Mouse (Mus musculus) limb, embryonic 14.5 days (tissue): ENCODE results near the gene Sh2d7. TPM values are rescaled to one million over a fixed set of nuclear protein-coding genes. Genes with fewer than 3 reads are reported as not detected.
"Not testable (repeated sequence)": the region's sequence is repeated elsewhere in the genome, so short reads cannot be mapped to it uniquely, and the experiment has no call there.

Source experiments
- ATAC-seq: fragments of 200-750 bp; cut with Nextera tagmentation; 2 replicates; pipeline ENCODE4 v1.8.0; 2017; ENCODE audit warnings: low read depth, moderate number of reproducible peaks, moderate TSS enrichment; ENCODE audit not compliant: low FRiP score
- DNase-seq: peaks from one replicate; pipeline ENCODE4 v3.0.0-alpha.2; 2015; ENCODE audit warnings: low spot score
- H3K27ac ChIP-seq: fragments of 300-500 bp; sonication (generic); replicated peaks from 2 replicates; pipeline ENCODE4 v1.5.1; 2014; ENCODE audit warnings: low read depth, mild to moderate bottlenecking, low read length, moderate library complexity, mixed read lengths
- H3K27me3 ChIP-seq: fragments of 300-500 bp; sonication (generic); 2 replicates; pipeline ENCODE4 v1.6.1; 2014; ENCODE audit warnings: low read length, mixed read lengths; ENCODE audit not compliant: control insufficient read depth, insufficient read depth
- H3K36me3 ChIP-seq: fragments of 300-500 bp; sonication (generic); 2 replicates; pipeline ENCODE4 v1.6.1; 2014; ENCODE audit warnings: mild to moderate bottlenecking, low read length, moderate library complexity, mixed read lengths; ENCODE audit not compliant: control insufficient read depth, insufficient read depth
- H3K4me1 ChIP-seq: fragments of 300-500 bp; sonication (generic); 2 replicates; pipeline ENCODE4 v1.6.1; 2014; ENCODE audit warnings: antibody characterized with exemption, low read length, mixed read lengths; ENCODE audit not compliant: control insufficient read depth, insufficient read depth
- H3K4me2 ChIP-seq: fragments of 300-500 bp; sonication (generic); replicated peaks from 2 replicates; pipeline ENCODE4 v1.6.1; 2014; ENCODE audit warnings: low read depth, mild to moderate bottlenecking, low read length, moderate library complexity; ENCODE audit not compliant: severe bottlenecking
- H3K4me3 ChIP-seq: fragments of 300-500 bp; sonication (generic); replicated peaks from 2 replicates; pipeline ENCODE4 v1.5.1; 2014; ENCODE audit warnings: low read length
- H3K9ac ChIP-seq: fragments of 300-500 bp; sonication (generic); 2 replicates; pipeline ENCODE4 v1.6.1; 2014; ENCODE audit warnings: mild to moderate bottlenecking, low read depth, low read length, moderate library complexity; ENCODE audit not compliant: severe bottlenecking
- H3K9me3 ChIP-seq: fragments of 300-500 bp; sonication (generic); 2 replicates; pipeline ENCODE4 v1.6.1; 2016; ENCODE audit warnings: low read length; ENCODE audit not compliant: control insufficient read depth
- POLR2A ChIP-seq: fragments of 200-500 bp; IDR thresholded peaks from 2 replicates; pipeline ENCODE4 v1.8.0; 2012; ENCODE audit warnings: inconsistent platforms, mild to moderate bottlenecking, moderate library complexity, borderline replicate concordance; ENCODE audit not compliant: insufficient read depth, insufficient read length; ENCODE audit errors: extremely low read depth
- WGBS: fragments of 180-500 bp; shearing (Covaris S2); extraction: QIAGEN DNeasy Blood & Tissue Kit; methylation state at CpG from one replicate; pipeline ENCODE4 v1.1.7; 2014; 5-methylcytosine and 5-hydroxymethylcytosine counted together
- polyA plus RNA-seq, 2 experiments: library from polyadenylated mRNA; depleted of rRNA in 1 of 2; stranded (reverse) in 1 of 2; unstranded in 1 of 2; fragments of >200 nt; fragmentation: Nextera tagmentation in 1 of 2; extraction: Ambion mirVana in 1 of 2; gene quantifications; 2 replicates each; pipeline versions ENCODE4 v1.2.1 to v1.2.3; 2012 to 2014

The Sh2d7 gene
- polyA plus RNA-seq, 2 experiments, result not detected

DNA sequence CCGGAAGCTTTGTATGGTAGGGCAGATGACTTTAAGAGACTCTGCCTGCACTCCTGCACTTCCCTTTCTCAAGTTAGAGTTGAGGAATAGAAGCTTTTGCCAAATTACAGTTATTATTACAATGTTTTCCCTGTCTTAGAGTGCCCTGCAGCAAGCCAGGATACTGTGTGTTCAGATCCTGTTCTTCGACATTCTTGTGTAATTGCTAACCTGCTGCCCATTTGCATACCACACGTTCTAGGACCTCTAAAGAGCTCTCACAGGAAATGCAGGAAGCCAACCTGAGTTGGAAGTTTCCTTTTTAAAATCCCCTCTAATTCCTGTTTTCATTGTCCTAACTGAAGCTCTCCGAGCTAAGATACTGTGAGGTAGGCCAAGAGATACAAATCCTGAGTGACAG is 28.2 kb downstream of the Sh2d7 start:
- ATAC-seq (no peak), DNase-seq (peak; percentile 33)
- H3K4me3 ChIP-seq, result no peak overlapping the region
- TF ChIP-seq POLR2A, result no peak
- H3K27ac ChIP-seq, result no peak overlapping the region
- H3K9ac ChIP-seq, result no peak overlapping the region
- no peaks in the 10 kb centered on the region for H3K36me3 ChIP-seq
- 48% methylated on average over 4 of the region's 4 CpGs for WGBS
- H3K9me3 ChIP-seq, result no peaks in the 10 kb centered on the region
- H3K4me1 ChIP-seq, result no peaks in the 10 kb centered on the region
- no peak overlapping the region for H3K4me2 ChIP-seq
- no peaks in the 10 kb centered on the region for H3K27me3 ChIP-seq

DNA sequence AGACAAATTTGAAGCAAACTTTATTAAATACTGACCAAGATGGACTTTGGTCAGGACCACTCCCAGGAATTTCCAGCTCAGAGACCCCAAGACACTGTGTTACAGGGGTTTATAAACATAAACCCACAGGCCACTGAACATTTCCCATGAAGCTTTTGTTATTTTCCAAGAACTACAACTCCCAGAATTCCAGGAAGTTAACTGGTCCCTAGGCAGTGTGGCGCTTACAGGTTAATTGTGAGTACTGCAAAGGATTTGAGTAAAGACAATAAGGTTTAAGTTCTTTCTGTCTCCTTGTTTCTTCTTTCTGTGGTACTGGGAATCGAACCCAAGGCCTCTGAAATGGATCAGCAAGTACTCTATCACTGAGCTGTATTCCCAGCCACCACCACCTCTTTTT is 29.9 kb downstream of the Sh2d7 start:
- DNase-seq, result no peak
- no peak for ATAC-seq
- H3K4me3 ChIP-seq, result no peak overlapping the region
- H3K4me1 ChIP-seq, result no peaks in the 10 kb centered on the region
- H3K9ac ChIP-seq, result no peak overlapping the region
- TF ChIP-seq POLR2A, result no peak
- H3K36me3 ChIP-seq, result no peaks in the 10 kb centered on the region
- H3K27ac ChIP-seq, result no peak overlapping the region
- 52% methylated on average over 2 of the region's 2 CpGs for WGBS
- H3K4me2 ChIP-seq, result no peak overlapping the region
- no peaks in the 10 kb centered on the region for H3K27me3 ChIP-seq
- H3K9me3 ChIP-seq, result no peaks in the 10 kb centered on the region

DNA sequence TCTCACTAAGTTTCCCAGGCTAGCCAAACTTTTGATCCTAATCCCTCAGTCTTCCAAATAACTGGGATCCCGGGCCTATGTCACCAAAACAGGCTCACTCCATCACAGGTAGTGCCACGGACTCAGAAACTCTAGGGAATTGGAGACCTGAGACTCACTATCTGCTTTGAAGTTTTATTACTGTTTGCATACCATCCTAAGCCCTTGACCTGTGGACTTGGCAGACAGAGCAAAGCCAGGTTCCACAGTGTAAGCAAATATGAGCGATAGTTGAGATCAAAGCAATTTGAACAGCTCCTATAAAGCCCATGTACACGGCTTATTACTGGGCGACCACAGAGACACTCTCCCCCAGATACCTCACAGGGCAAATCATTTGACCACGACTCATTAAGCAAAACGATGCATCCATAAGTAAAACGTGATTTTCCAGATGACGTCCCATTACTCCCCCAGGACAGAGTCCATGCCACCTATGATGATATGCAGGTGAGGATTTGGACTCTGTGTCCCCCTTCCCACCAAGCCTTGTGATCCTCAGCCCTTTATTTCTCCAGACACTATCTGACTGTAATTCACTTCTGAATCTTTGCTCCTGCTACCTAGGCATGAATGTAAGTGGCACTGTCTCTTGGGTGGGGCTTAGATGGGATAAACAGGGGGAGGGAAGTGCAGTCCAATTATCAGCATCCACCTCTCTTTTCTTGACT is 32.5 kb downstream of the Sh2d7 start:
- Histone ChIP-seq H3K4me1 (no peaks in the 10 kb centered on the region), H3K4me3 (no peak overlapping the region), H3K9me3 (no peaks in the 10 kb centered on the region), H3K36me3 (no peaks in the 10 kb centered on the region), H3K4me2 (no peak overlapping the region), H3K27me3 (no peaks in the 10 kb centered on the region), H3K27ac (no peak overlapping the region), H3K9ac (no peak overlapping the region)
- 53% methylated on average over 9 of the region's 9 CpGs for WGBS
- ATAC-seq (no peak), DNase-seq (no peak)
- TF ChIP-seq POLR2A, result no peak

DNA sequence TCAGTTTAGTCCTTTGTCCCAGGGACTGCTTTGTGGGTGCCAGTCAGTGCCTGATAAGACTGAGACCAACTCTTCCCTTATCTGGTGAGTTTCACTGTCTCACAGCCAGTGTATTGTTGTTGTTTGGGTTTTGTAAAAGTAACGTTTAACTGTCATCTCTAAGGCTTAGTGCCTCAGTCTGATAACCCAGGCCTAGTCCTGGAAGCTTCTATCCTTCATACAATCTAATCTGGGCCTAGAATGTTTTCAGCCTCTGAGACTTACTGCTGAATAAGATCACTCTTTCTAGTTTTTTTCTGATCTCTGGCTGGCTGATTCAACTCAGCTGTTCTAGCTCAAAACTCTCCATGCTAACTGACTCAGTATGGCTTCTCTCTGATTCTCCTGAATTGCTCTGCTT is 44.9 kb downstream of the Sh2d7 start:
- 50% methylated on average over 1 of the region's 1 CpGs for WGBS
- Histone ChIP-seq H3K9ac (no peak overlapping the region), H3K36me3 (no peaks in the 10 kb centered on the region), H3K27me3 (no peaks in the 10 kb centered on the region), H3K9me3 (no peaks in the 10 kb centered on the region), H3K4me2 (no peak overlapping the region), H3K4me1 (peaks cover 13% of the 10 kb centered on the region), H3K4me3 (no peak overlapping the region), H3K27ac (no peak overlapping the region)
- TF ChIP-seq POLR2A, result no peak
- DNase-seq, result no peak
- ATAC-seq, result no peak

DNA sequence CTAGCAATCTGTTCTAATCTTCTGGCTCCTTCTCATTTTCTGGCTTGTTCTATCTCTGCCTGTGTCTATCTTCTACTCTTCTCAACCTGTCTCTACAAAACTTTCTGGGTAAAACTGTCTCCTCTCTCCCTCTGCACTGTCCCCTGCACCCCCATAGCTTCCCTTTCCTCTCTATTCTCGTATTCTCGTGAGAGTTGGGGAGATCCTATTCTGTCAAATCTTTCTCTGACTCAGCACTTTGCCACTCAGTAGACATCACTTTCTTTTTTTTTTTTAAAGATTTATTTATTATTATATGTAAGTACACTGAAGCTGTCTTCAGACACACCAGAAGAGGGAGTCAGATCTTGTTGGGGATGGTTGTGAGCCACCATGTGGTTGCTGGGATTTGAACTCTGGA is 45.3 kb downstream of the Sh2d7 start:
- 79% methylated on average over 2 of the region's 2 CpGs for WGBS
- not testable (repeated sequence) for H3K27me3 ChIP-seq, H3K9me3 ChIP-seq, H3K4me3 ChIP-seq, H3K27ac ChIP-seq, H3K36me3 ChIP-seq, DNase-seq, ATAC-seq, H3K4me2 ChIP-seq, H3K9ac ChIP-seq
- peaks cover 13% of the 10 kb centered on the region for H3K4me1 ChIP-seq

DNA sequence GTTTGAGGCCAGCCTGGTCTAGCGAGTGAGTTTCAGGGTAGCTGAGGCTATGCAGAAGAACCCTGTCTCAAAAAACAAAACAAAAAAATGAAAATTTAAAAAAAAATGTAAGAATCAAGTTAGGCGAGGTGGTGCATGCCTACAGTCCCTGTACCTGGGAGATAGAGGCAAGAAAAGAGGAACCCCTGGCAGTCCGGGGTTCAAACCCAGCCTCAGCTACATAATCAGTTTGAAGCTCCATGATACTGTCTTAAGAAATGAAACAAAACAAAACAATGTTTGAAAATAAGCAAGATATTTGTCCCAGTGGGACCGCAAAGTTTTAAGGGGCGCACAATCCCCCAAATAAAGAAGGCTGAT is 47.0 kb downstream of the Sh2d7 start:
- no peaks in the 10 kb centered on the region for H3K27me3 ChIP-seq
- no peak overlapping the region; the same call in 1 of the 2 replicates for H3K27ac ChIP-seq
- H3K4me1 ChIP-seq, result peaks cover 13% of the 10 kb centered on the region
- peak overlapping the region; percentile 96 for H3K4me2 ChIP-seq
- 0 out of 2 replicates have a peak overlapping the region, but pooled peaks have one; percentile 28 for H3K9ac ChIP-seq
- no peak for TF ChIP-seq POLR2A
- ATAC-seq, result peak; percentile 31
- no peaks in the 10 kb centered on the region for H3K9me3 ChIP-seq
- WGBS, result 33% methylated on average over 5 of the region's 5 CpGs
- 0 out of 2 replicates have a peak, but pooled peaks cover under 1% of the 10 kb centered on the region for H3K36me3 ChIP-seq
- H3K4me3 ChIP-seq, result peak overlapping the region; percentile 94
- no peak for DNase-seq
